ENCODE assay signal across 9 mouse cellular contexts in the genomic region with DNA sequence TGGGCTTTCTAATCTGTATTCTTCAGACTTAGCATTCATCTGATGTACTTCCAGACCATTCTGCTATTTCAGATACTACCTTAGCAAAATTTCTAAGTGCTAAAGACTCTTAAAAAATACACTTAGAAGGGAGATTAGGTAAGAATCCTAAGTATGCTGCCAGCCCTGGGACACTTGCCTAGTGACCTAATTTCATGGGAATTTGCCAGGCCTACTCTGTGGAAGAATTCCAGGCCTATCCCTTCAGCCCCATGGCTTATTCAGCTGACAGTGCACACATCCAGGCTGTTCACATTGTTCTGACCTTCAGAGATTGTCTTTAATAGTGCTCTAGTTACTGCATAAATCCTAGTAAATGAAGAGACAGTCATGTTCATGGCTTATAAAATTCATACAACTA.
DNase-seq lines count a peak whose midpoint lies in the region; ATAC-seq and TF ChIP-seq lines count a peak whose summit lies in the region.
"Had no signal": no experiment of that assay in that cellular context is flagged by ENCODE, and none has a peak within 500 bp of the region (broad histone marks: within the 10 kb centered on the region; RNA-seq: fewer than 3 reads in every experiment).

No protein-coding gene starts in this region.

- intact Hi-C loops in gastrocnemius, adult 2 months (cut with DNase I): loop anchor here (5.0 to 10.0 kb wide), 2 partner anchors 138 to 305 kb away; a partner anchor contains a TSS

- H3K9ac ChIP-seq in forebrain, embryonic 16.5 days (replicated peaks; ENCODE audit: low read depth, low read length): no peak overlapping the region
- H3K9ac ChIP-seq in forebrain, embryonic 15.5 days (replicated peaks): no peak overlapping the region

- TF ChIP-seq CTCF in gastrocnemius, adult 2 months (IDR thresholded peaks at IDR 0.05): no peak
- no peak for TF ChIP-seq CTCF in thymus, adult 2 months (IDR thresholded peaks at IDR 0.05; ENCODE audit: borderline replicate concordance, control insufficient read depth, extremely low read depth, insufficient read depth, low read length, poor library complexity)

- no peak overlapping the region for H3K4me3 ChIP-seq in forebrain, embryonic 16.5 days (replicated peaks; ENCODE audit: low read length)
- H3K4me3 ChIP-seq in forebrain, embryonic 15.5 days: no peak overlapping the region
- no peak overlapping the region for H3K4me3 ChIP-seq in gastrocnemius, adult 2 months
- H3K4me3 ChIP-seq in thymus, adult 2 months (ENCODE audit: control insufficient read depth, insufficient read depth, low read length): no peak overlapping the region

- no peaks in the 10 kb centered on the region for H3K4me1 ChIP-seq in forebrain, embryonic 16.5 days (replicated peaks; ENCODE audit: control insufficient read depth, insufficient read depth, low read length)
- 0 out of 2 replicates have a peak, but pooled peaks cover 3% of the 10 kb centered on the region for H3K4me1 ChIP-seq in forebrain, embryonic 15.5 days
- peaks cover 7% of the 10 kb centered on the region for H3K4me1 ChIP-seq in thymus, adult 2 months (replicated peaks; ENCODE audit: control insufficient read depth, insufficient read depth, low read length)

- no peak for TF ChIP-seq POLR2A in thymus, adult 2 months (IDR thresholded peaks at IDR 0.05; ENCODE audit: control insufficient read depth, extremely low read depth, insufficient read depth, low read length, poor library complexity)

- peak; percentile 28; the same call in 1 of the 2 replicates for ATAC-seq in forebrain, embryonic 16.5 days
- ATAC-seq in forebrain, embryonic 15.5 days (replicated peaks): no peak

- no peaks in the 10 kb centered on the region for H3K36me3 ChIP-seq in forebrain, embryonic 16.5 days (ENCODE audit: control insufficient read depth, insufficient read depth)
- H3K36me3 ChIP-seq in forebrain, embryonic 15.5 days: no peaks in the 10 kb centered on the region
- no peaks in the 10 kb centered on the region for H3K36me3 ChIP-seq in thymus, adult 2 months (ENCODE audit: control insufficient read depth, insufficient read depth, low read length)

- H3K4me2 ChIP-seq in forebrain, embryonic 16.5 days (ENCODE audit: low read length): no peak overlapping the region
- no peak overlapping the region for H3K4me2 ChIP-seq in forebrain, embryonic 15.5 days (replicated peaks)

- no peak overlapping the region for H3K27ac ChIP-seq in forebrain, embryonic 16.5 days (ENCODE audit: low read length)
- H3K27ac ChIP-seq in forebrain, embryonic 15.5 days (replicated peaks): no peak overlapping the region
- H3K27ac ChIP-seq in gastrocnemius, adult 2 months: peak overlapping the region; percentile 64
- H3K27ac ChIP-seq in thymus, adult 2 months (ENCODE audit: control insufficient read depth, insufficient read depth, low read length): no peak overlapping the region
- H3K27ac ChIP-seq: kidney, postnatal 0 days had no signal

- DNase-seq in adrenal gland, adult 18-20 months (ENCODE audit: low spot score in 2 of 2): peak; percentile 53 to 54
- peak; percentile 63 for DNase-seq in gastrocnemius, adult 2 months
- peak; percentile 91 for DNase-seq in heart, postnatal 4 days
- peak; percentile 47 for DNase-seq in testis, postnatal 14 days (ENCODE audit: low spot score)
- no peak for DNase-seq in thymus, postnatal 14 days
- no peak for DNase-seq in thymus, adult 2 months

- H3K9me3 ChIP-seq in forebrain, embryonic 16.5 days (ENCODE audit: control insufficient read depth, low read length): no peaks in the 10 kb centered on the region
- H3K9me3 ChIP-seq in forebrain, embryonic 15.5 days: no peaks in the 10 kb centered on the region

- H3K27me3 ChIP-seq in forebrain, embryonic 16.5 days (replicated peaks; ENCODE audit: control insufficient read depth, insufficient read depth, low read length): no peaks in the 10 kb centered on the region
- no peaks in the 10 kb centered on the region for H3K27me3 ChIP-seq in forebrain, embryonic 15.5 days
- H3K27me3 ChIP-seq in thymus, adult 2 months (ENCODE audit: control insufficient read depth, insufficient read depth, low read length): no peaks in the 10 kb centered on the region

Comparison
In these comparisons a context has a peak if more than half of its experiments do, and no peak if none do; other contexts are left out.
1. DNase-seq: peak in adrenal gland, adult 18-20 months (2 of 2), gastrocnemius, adult 2 months (single experiment), heart, postnatal 4 days (single experiment) and testis, postnatal 14 days (single experiment); none in thymus, postnatal 14 days (single experiment) and thymus, adult 2 months (single experiment).